Mouse (Mus musculus) cerebellum, adult 11 months (tissue): ENCODE measurements around the gene Slc37a3.
"Not testable (repeated sequence)": the region's sequence is repeated elsewhere in the genome, so short reads cannot be mapped to it uniquely, and the experiment has no call there.

Experiments
- DNase-seq: peaks from one replicate; pipeline ENCODE4 v3.0.0; 2022

The Slc37a3 gene

DNA sequence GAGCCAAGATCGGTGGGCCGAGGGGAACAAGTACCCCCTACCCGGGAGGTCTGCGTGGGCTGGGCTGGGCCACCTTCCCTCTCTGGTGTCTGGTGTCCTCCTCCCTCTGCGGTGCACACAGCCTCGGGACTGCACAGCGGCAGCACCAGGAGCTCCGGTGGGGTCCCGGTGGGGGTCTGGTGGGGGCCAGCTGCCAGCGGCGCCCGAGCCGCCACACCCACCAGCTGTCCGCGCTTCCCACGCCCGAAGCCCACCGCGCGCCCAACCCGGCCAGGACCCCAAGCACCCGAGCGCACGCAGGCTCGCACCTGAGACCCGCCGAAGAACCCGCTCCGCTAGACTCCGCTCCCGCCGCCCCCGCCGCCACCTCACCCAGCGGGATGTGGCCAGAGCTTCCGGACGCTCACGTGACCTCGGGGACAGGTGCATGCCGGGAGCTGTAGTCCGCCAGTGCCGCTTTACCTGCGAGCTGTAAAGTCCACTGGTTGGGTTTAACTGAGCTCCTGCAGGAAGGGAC lies at the start of gene Slc37a3:
Gene Slc37a3 (minus strand): TSS at position 365 of the 517 bp plus-strand sequence.
- DNase-seq, result peak; percentile 87

GRCm38 (mm10) chr6:39426725-39427124 lies 49.2 kb upstream of the Slc37a3 start:
- DNase-seq, result no peak

DNA sequence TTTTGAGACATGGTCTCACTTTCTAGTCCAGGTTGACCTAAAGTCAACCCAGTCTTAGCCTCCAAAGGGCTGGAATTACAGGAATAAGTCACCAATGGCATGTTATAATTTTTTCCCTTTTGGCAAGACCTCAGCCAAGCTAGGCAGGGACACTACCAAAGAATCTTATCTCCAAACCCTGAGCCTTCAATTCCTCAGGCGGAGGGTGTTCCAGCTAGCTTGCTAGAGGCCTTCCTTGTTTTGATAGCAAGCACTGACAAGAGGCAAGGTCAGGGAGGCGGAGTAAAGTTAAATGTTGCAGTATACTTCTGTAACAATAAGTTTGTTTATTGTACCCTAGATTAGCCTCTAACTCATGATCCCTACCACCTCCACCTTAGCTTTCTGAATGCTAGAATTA lies 47.7 kb upstream of the Slc37a3 start:
- no peak for DNase-seq

- no peak for DNase-seq
Measured at GRCm38 (mm10) chr6:39423686-39424085, 46.2 kb upstream of the Slc37a3 start.

GRCm38 (mm10) chr6:39423130-39423551 lies 45.7 kb upstream of the Slc37a3 start:
- DNase-seq, result no peak

- no peak for DNase-seq
Measured at GRCm38 (mm10) chr6:39420867-39421266, 43.4 kb upstream of the Slc37a3 start.

GRCm38 (mm10) chr6:39419851-39420721 lies 42.6 kb upstream of the Slc37a3 start, which contains the start of gene Mkrn1:
Gene Mkrn1, minus strand, starts transcription at chr6:39420462.
- peak; percentile 88 for DNase-seq

GRCm38 (mm10) chr6:39419386-39419850 lies 41.9 kb upstream of the Slc37a3 start:
- DNase-seq, result no peak

DNA sequence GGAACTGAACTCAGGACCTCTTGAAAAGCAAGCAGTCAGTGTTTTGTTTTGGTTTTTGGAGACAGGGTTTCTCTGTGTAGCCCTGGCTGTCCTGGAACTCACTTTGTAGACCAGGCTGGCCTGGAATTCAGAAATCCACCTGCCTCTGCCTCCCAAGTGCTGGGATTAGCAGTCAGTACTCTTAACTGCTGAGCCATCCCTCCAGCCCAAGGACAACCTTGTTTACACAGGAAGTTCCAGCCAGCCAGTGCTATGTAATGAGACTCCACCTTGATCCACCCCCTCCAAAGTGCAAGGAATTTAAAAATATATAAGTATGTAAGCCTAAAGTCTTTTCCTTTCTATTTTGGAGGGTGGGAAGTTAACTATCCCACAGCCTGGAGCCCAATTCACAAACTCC lies 39.2 kb upstream of the Slc37a3 start:
- DNase-seq, result not testable (repeated sequence)

DNA sequence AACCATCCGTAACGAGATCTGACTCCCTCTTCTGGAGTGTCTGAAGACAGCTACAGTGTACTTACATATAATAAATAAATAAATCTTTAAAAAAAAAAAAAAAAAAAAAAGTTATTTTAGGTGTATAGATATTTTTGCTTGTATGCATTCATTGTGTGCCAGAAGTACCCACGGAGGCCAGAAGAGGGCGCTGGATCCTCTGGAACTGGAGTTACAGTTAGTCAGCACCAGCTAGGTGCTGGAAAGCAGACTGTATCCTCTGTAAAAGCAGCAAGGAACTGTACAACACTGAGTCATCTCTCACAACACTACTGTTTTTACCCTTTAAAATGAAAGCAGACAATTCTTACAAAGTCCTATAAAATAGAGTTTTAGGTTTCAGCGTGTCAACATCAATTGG lies 38.3 kb upstream of the Slc37a3 start:
- peak; percentile 55 for DNase-seq

DNA sequence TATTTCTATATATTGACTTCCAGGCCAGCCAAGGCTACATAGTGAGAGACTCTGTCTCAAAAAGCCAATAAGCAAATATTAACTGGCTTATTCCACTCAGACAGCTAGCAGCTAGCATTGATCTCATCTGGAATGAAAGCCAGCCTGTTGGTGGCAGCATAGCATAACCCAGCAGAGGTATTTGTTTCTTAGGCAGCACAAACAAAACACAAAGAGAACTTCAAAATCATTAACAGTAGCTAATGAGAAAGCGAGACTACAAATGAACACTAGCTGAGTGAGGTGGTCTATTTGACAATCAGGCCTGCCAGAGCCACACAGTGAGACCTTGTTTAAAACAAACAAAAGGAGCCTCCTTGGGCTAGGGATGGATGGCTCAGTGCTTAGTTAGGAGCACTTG lies 36.6 kb upstream of the Slc37a3 start:
- DNase-seq, result no peak

DNA sequence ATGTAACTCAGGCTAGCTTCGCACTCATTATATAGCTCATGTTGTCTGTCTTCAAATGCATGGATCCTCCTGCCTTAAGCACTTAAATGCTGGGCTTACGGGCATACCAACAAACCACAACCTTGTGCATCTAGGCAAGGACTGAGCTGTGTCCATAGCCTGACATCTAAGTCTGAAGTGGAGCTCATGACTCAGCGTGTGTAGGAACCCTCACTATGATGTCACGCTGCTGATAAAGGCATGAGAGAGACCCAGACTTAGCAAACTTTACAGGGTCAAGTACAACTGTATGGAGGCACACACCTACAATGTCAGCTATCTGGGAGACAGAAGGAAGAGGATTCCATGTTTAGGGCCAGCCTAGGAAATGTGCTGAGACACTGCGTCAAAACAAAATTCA lies 29.0 kb upstream of the Slc37a3 start:
- DNase-seq, result no peak

DNA sequence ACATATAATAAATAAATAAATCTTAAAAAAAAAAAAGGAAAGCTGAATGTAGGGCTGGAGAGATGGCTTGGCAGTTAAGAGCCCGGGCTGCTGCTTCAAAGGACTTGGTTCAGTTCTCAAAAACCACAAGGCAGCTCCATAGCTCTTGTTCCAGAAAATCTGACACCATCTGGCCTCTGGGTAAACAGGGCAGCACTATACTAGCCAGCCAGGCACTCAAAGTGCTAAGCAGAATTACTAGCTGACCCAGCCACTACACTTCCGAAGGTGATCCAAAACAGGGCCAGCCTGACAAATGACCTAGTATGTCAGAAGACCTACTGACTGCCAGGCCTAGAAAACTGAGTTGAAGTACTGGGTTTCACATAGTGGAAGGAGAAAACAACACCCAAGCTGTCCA lies 25.7 kb upstream of the Slc37a3 start:
- DNase-seq, result peak; percentile 27

- no peak for DNase-seq
Measured at GRCm38 (mm10) chr6:39400343-39400742, 22.9 kb upstream of the Slc37a3 start.

DNA sequence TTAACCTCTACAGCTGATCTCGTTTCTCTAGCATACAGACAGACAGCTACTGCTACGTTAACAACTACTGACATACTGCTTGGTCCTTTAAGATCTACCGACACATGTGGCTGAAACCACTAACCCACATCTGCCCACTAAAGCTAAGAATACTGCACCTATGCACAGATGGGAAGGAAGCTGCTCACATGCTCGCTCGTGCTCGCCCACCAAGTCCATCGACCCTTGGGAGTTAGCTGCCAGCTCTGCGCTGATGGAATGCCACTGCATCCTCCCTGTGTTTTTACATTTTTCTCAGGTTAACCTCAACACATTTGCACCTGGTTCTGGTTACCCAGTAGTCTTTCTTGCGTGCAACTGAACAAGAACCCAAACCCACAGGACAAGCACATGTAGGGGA lies 20.9 kb upstream of the Slc37a3 start:
- DNase-seq, result no peak

GRCm38 (mm10) chr6:39397046-39397445 lies 19.6 kb upstream of the Slc37a3 start:
- no peak for DNase-seq

- no peak for DNase-seq
Measured at GRCm38 (mm10) chr6:39395916-39396315, 18.4 kb upstream of the Slc37a3 start.

DNA sequence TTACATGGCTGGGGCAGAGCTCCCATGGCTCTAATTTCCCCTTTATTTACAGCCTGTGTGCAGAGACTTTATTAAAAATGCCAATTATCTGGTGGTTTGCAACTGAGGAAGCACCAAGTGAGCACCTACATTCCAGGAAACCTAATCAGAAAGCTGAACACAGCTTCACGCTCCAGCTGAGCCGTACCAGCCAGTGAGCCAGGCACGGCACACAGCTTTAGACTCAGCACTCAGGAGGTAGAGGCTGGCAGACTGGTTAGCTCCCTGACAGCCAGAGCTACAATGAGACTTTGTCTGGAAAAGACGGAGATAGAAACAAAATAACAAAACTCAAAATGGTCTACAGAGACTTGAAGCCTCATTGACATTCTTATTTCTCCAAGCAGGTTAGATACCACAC lies 18.0 kb upstream of the Slc37a3 start:
- DNase-seq, result no peak

DNA sequence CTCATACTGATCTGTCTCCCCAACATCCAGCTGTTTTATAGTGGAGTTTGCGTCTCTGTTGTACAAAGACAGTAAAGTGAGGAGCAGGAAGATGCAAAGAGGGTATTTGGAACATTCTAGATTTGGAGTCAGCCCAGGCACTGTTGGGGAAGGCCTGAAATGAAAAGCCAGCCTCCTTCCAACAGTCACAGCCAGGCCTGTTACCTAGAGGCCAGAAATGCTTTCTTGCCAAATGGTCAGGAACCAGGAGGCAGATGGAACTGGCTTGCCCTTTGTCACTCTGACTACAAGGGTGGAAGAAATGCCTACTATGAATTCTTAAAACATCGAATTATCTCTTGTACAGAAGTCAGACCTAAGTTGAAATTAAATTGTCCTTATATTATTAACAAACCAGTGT lies 12.5 kb upstream of the Slc37a3 start:
- DNase-seq, result peak; percentile 23

DNA sequence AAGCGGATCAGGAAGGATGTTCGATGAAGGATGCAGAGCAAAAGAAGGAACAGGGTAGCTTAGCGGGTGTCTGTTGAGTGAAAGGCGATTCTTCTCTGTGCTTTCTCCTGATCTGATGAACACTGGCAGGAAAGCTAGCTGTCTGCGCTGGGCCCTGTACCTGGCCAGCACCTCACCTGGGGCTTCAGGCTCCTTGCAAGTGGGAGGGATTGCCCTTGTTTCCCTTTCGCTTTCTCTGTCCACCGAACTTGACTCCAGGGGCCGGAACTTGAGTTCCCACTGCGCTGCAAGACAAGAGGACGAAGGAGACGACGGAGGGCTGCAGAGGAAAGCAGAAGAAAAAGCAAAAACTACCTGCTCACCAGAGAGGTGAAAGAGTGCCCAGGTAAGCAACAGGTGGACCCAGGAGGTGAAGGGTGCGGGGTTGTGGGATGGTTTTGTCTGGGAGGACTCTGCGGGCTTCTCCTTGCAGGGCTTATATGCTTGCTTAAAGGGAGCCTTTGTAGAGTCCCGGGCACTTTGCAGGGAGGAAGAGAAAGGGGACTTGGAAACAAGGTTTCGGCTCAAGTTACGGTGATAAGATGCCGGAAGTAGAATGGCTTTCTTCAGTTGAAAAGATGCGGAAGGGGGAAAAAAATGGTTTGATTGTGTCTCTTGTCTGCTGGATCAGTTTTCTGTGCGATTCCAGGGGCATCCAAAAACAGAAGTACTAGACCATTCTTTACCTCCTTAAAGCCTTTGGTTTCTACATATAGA lies 3.8 kb upstream of the Slc37a3 start, which contains the start of gene Rab19:
Gene Rab19 (plus strand): TSS at position 51 of the 756 bp plus-strand sequence.
- no peak for DNase-seq

GRCm38 (mm10) chr6:39380276-39380675 lies 2.8 kb upstream of the Slc37a3 start:
- DNase-seq, result no peak

GRCm38 (mm10) chr6:39379749-39380148 lies 2.3 kb upstream of the Slc37a3 start:
- DNase-seq, result no peak

DNA sequence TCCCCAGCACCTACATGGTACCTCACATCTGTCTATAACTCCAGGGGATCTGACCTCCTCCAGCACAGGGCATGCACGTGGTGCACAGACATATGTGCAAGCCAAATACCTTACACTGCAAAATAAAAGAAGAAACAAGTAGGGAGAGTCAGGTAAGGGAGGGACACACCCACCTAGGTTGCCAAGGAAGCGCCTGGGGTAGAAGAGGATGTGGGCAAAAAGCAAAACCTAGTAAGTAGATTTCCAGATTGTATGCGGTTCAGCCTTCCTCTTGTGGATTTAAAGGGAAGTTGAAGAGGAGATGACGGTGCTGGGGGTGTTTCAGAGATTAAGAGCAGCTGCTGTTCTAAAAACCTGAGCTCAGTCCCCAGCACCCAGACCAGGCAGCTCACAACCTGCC lies 1.7 kb upstream of the Slc37a3 start:
- no peak for DNase-seq
